Mouse (Mus musculus) monocyte, adult 5-6 weeks (primary cell): Measurements from ENCODE around the gene Stard10. TPM values are rescaled to one million over a fixed set of nuclear protein-coding genes. Genes with fewer than 3 reads are reported as not detected.

Experiments used
- ATAC-seq: fragments of 153-309, 156-312 bp; replicated peaks from 2 replicates; pipeline ENCODE4 v1.8.0; 2017; ENCODE audit warnings: mild to moderate bottlenecking; ENCODE audit not compliant: low TSS enrichment, insufficient number of reproducible peaks, severe bottlenecking, poor library complexity, low FRiP score
- total RNA-seq: library from RNA; stranded (forward); fragments of 200-1000, 200-491, 200-594 nt; gene quantifications from 3 replicates; pipeline ENCODE4 v1.2.3, GENCODE M21; 2017

Gene Stard10
- total RNA-seq, 1 experiment from 2014 or later: 2.3 TPM

DNA sequence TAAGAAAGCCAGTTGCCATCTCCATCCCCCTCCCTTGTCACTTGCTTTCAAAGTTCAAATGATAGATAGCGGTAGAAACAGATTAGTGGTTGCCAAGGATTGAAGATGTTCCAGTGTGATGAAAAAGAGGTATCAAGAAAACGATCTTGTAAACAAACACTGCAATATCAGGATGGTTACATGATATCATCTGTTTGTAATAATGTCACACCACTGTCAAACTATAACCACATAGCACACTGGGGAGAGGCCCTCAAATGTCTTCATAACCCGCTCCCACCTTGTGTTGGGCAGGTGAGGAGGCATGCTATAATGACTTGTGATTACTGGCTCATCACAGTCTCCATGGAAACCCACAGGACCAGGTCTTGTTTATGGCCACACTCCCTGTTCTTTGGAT lies 18.5 kb upstream of the Stard10 start:
- no peak for ATAC-seq

DNA sequence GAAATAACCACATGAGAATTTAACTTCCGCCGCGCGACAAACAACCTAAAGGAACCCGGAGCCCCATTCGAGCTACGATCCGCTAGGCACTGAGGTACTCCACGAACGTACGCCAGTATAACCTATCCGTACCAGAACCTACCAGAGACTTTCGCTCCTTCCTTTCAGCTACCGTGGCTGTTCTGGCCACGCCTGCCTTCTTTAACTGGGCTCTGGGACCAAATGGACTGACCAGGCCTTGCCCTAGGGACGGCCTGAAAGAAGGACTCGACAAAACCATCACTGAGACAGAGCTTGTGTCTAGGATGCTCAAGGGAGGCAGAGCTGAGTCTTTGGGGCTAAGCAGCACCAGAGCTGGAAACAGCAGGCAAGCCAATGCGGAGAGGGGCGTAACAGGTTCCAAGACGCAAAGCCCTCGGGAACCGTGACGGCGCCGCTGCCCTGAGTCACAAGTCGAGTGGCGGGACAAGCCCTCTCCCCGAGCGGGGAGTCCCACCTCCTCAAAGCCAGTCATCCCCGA lies 15.5 kb upstream of the Stard10 start:
- ATAC-seq: peak; percentile 42

- ATAC-seq: peak; percentile 82
Observed at GRCm38 (mm10) chr7:101301881-101302456, 14.9 kb upstream of the Stard10 start, which contains the start of gene Atg16l2. TSS of gene Atg16l2 (minus strand) at chr7:101302251.

DNA sequence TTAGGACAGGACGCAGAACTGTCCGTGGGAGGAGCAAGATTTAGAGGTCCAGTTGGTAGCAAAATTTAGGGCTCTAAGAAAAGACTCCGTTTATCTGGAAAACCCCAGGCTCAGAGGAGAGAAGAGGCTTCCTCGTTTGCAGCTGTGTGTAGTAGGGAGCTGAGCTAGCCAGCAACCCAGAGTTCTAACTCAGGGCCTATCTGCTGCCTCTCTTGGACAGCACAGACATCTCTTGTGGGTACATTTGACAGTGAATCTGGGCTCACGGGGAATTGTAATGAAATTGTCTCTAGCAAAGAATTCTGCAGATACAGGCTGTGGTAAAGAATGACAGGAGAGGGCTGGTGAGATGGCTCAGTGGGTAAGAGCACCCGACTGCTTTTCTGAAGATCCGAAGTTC lies 14.2 kb upstream of the Stard10 start:
- no peak for ATAC-seq

- ATAC-seq: no peak
Observed at GRCm38 (mm10) chr7:101306841-101307240, 10.0 kb upstream of the Stard10 start.

GRCm38 (mm10) chr7:101309985-101310326 lies 6.9 kb upstream of the Stard10 start:
- no peak for ATAC-seq

DNA sequence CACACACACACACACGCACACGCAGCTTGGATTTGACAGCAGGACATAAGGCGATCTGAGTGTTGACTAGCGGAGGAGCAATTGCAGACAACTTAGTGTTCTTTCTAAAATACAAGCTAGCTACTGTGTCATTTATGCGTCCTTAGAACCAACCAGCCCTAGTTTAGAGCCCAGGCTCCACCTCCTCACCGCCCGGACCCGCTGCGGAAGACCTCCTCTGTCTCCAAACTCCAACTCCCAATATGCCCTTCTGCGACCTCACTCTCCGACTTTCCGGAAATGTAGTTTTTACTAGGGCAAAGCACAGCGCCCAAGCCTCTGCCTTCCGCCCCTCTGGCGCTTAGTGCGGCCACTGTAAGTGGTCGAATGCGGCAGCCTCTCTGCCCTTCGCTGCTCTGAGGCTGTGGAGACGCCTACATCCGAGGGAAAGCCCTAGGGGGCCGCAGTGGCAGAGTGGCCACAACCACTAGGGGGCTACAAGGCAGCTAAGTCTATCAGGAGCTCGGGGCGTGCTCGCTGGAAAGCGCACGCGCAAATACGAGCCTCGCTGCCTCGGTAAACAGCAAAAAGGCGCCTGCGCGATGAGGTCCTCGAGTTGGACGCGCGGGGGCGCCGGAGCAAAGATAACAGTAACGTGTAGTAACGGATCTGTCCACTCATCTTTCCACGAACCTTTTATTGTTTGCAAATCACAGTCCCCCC lies 6.4 kb upstream of the Stard10 start:
- peak; percentile 92 for ATAC-seq

GRCm38 (mm10) chr7:101311061-101311460 lies 5.8 kb upstream of the Stard10 start:
- no peak for ATAC-seq

GRCm38 (mm10) chr7:101313033-101313432 lies 3.9 kb upstream of the Stard10 start:
- no peak for ATAC-seq

DNA sequence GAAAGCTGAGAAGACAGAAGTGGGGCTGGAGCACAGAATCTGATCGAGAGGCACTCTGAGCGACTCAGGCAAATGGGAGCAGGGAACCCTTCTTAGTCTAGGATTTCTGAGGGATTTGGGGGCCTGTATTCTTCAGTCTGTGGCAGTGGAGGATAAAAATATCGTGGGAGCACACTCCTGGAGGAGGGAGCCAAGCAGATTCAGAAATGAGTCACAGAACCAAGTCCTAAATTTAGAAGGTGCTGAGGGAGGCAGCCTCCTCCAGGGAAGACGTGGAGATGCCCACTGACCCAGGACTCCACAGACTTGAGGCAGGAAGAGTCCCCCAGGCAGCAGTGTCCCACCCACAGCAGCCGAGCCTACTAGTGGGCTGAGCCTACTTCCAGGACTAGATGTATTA lies 2.5 kb upstream of the Stard10 start:
- no peak for ATAC-seq

DNA sequence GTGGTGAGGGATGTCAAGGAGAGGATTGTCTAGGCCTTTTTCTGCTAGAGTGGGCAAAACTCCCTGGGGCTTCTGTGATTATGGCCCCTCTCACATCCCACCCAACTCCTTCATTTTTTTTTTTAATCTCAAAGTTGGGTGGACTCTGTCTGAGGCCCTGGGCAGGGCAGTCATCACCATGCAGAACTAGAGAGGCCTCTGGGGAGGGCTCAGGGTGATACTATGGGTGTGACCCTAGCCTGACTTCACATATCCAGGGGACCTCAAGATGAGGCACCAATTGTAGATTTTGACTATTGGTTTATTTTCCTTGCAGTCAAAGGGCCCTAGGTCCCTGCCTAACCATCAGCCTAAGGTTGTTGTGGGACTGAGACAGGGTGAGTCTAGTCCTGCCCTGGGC lies 1.2 kb upstream of the Stard10 start:
- no peak for ATAC-seq

- peak; percentile 67 for ATAC-seq
Observed at GRCm38 (mm10) chr7:101316591-101317001, 290 bp upstream of the Stard10 start.

DNA sequence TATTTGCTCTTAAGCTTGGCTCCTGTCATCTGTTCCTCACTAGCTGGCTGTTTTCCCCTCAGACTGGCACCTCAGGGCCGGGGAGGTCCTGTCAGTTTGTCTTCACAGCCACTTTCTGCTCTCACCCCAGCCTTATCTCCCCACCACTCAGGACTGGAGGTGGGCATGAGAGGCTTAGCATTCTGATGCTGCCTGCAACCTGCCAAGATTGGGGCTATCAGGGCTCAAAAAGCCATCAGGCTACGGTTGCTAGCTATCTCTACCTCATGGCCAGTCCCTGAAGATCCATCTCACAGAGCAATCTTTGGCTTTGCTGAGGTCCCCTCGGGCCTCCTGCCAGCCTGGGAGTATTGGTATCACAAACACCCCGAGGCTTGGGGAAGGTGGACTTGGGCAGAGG lies 2.0 kb downstream of the Stard10 start:
- ATAC-seq: no peak

- ATAC-seq: no peak
Observed at GRCm38 (mm10) chr7:101319796-101320195, 2.9 kb downstream of the Stard10 start.

GRCm38 (mm10) chr7:101320399-101321217 lies 3.7 kb downstream of the Stard10 start:
- ATAC-seq: no peak

- ATAC-seq: no peak
Observed at GRCm38 (mm10) chr7:101321218-101321827, 4.4 kb downstream of the Stard10 start.

DNA sequence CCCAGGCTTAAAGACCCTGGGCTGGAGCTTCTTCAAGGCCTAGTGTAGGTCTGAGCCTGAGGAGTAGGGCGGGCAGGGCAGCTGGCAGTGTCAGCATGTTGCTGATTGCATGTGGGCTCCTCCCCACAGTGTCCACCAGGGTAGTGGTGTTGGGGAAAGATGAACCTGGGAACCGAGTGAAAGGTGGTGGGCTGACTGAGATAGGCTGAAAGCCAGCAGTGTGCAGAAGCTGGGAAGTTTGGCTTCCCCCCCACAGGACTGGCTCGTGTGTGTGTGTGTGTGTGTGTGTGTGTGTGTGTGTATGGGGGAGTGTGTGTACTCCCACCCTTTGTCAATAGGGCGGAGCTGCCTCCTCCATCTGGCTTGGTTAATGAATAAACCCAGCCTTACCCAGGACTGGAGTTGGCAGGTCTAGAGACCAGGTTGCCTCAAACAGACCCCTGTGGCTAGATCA lies 6.3 kb downstream of the Stard10 start:
- ATAC-seq: no peak

GRCm38 (mm10) chr7:101324142-101324962 lies 7.5 kb downstream of the Stard10 start:
- no peak for ATAC-seq
